Mouse (Mus musculus): ENCODE data around the gene Th. TPM values are rescaled to one million over a fixed set of nuclear protein-coding genes. Genes with fewer than 3 reads are reported as not detected.
A peak's percentile ranks its signal among the peaks of the same experiment; 100 is the strongest.

Gene Th
- total RNA-seq (2014; fragmentation: Nextera tagmentation) (not detected in 2 replicates), total RNA-seq (2017) (not detected in 2 replicates)

- ATAC-seq (replicated peaks; ENCODE audit: low FRiP score, low TSS enrichment, poor library complexity, severe bottlenecking): no peak
Observed at GRCm38 (mm10) chr7:142931028-142931427, at the start of gene Th. Gene Th, minus strand, starts transcription at chr7:142931128.

DNA sequence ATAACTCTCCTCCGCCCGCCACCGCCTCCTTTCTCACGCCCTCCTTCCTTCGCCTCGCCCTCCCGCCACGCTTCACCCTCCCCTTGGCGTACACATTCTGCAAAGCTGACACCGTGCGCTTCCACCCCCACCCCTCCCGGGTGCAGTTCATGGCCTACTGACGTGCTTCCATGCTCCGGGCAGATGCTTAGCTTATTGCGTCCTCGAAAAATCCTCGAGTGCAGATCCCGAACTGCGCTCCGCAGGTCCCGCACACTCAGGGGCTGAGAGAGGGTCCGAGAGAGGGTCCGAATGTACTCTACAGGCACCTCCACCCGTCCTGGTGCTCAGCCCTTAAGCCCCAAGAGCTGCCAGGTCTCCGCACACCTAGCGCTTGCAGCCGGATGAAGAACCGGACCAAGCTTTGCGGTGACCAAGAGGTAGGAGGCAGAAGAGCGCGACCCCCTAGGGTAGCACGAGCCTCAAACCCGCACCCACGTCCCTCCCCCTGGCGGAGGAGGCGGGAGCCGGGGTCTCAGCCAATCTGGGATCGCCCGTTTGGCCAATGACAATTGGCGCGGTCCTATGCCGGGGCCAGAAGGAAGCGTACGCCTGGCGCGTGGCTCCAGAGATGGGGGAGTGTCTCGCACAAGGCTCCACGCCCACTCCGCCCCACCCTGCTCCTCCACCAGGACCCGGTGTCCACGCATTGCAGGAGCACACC is 38.0 kb upstream of the Th start, which contains the start of gene Ascl2:
TSS of gene Ascl2 (minus strand) at position 456 of the 703 bp plus-strand sequence.
- ATAC-seq (replicated peaks; ENCODE audit: low FRiP score, low TSS enrichment, poor library complexity, severe bottlenecking): 0 out of 2 replicates have a peak, but pooled peaks have one; percentile 44

DNA sequence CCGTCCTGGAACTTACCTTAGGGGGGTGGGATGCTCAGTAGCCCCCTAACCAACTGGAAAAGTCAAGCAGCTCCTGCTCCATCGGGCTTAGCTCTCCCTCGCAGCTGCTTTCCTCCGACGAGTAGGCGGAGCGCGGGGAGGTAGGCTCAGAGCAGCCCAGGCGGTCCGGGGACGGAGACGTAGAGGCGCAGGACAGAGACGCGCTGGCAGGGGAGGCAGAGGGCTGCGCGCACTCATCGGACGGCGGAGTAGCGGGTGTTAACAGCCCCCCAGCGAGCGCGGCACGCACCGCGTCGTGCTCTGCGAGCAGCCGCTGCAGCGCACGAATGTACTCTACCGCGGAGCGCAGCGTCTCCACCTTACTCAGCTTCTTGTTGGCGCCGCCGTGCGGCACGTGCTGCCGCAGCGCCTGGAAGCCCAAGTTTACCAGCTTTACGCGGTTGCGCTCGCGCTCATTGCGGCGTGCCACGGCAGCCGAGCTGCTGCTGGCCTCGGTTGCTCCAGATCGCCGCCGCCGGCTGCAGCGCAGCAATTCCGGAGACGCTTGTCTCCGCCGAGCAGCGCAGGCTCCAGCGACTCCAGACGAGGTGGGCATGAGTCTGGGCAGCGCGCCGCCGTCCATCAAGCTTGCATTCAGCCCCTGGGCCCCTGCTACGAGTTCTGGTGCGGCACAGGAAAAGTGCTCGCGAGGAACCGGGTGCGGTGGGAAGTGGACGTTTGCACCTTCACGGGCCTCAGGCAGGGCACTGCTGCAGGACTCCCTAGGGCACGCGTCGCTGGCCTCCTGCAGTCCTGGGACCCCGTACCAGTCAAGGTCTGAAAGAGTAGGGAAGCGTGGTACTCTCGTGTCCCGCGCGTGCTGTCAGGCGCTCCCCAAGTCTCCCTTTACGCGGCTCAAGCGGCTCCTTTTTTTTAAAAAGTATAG is 37.2 kb upstream of the Th start:
- peak; percentile 42 for ATAC-seq (replicated peaks; ENCODE audit: low FRiP score, low TSS enrichment, poor library complexity, severe bottlenecking)

DNA sequence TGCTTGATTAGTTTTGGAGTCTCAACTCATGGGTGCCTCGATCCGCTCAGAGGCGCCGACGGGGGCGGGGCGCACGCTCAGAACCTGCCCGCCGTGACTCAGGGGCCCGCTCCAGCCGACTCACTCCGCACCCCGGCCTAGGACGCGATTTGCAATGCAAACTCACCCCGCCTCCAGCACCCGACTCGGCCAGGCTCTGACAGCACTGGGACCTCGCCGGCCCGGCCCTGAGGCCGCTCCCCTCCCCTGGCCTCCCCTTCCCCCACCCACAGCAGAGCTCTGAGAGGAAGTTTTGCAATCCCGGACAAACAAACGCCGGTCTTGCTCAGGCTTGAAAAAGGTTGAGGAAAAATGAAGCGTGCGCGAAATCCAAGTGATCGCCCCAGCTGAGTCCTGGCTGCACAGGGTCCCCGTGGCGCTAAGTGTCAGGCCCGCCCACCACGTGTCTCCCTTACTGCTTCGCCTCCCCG is 36.5 kb upstream of the Th start:
- no peak for ATAC-seq (replicated peaks; ENCODE audit: low FRiP score, low TSS enrichment, poor library complexity, severe bottlenecking)

DNA sequence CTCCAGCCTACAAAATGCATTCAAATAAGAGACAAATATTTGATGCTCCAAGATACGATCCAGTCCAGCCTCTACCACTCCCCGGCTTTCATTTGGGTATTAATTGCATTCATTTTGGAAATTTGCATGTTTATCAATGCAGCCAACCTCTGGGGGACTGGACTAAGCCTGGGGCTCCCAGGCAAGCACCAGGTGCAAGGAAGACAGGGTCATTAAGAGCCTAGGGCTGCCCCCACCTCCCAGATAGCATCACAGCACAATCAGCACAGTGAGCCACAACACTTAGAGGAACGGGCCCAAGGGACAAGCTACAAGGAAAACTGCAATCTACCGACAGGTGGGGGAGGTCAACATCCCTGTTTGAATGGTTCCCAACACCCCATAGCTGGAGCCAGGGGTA is 28.8 kb upstream of the Th start:
- no peak for ATAC-seq (replicated peaks; ENCODE audit: low FRiP score, low TSS enrichment, poor library complexity, severe bottlenecking)

GRCm38 (mm10) chr7:142958817-142959216 is 27.9 kb upstream of the Th start:
- ATAC-seq (replicated peaks; ENCODE audit: low FRiP score, low TSS enrichment, poor library complexity, severe bottlenecking): no peak

- no peak for ATAC-seq (replicated peaks; ENCODE audit: low FRiP score, low TSS enrichment, poor library complexity, severe bottlenecking)
Observed at GRCm38 (mm10) chr7:142956018-142956417, 25.1 kb upstream of the Th start.

GRCm38 (mm10) chr7:142949568-142949967 is 18.6 kb upstream of the Th start:
- ATAC-seq (replicated peaks; ENCODE audit: low FRiP score, low TSS enrichment, poor library complexity, severe bottlenecking): no peak

DNA sequence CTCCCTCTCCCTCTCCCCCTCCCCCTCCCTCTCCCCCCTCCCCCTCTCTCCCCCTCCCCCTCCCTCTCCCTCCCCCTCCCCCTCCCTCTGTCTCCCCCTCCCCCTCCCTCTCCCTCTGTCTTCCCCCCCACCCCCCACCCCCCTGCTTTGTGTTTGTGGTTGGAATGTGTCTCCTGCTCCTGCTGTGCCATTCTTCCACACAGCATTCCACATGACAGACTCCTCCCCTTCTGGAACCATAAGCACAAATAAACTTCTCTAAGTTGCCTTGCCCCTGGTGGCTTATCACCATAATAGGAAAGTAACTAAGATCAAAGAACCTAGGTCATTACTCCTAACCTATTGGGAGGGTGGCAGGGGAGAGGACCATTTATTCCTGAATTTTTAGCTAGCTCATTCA is 6.7 kb upstream of the Th start:
- ATAC-seq (replicated peaks; ENCODE audit: low FRiP score, low TSS enrichment, poor library complexity, severe bottlenecking): no peak

DNA sequence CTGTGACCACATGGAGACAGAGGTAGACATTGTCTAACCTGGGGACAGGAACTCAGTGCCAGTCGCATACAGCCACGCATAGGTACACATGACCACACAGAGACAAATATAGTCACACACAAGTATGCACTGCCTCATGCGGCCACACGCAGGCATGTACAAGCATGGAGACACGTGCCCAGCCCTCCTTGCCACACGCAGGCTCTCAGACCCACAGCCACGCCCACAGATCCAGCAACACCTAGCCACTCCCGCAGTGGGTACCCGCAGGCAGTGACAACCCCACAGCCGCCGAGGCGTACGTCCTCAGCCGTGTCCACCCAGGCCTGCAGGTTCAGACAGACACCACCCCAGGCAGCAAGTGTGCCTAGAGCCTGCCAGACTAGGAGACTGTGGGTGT is 4.8 kb upstream of the Th start:
- ATAC-seq (replicated peaks; ENCODE audit: low FRiP score, low TSS enrichment, poor library complexity, severe bottlenecking): no peak

- ATAC-seq (replicated peaks; ENCODE audit: low FRiP score, low TSS enrichment, poor library complexity, severe bottlenecking): no peak
Observed at GRCm38 (mm10) chr7:142932469-142932868, 1.5 kb upstream of the Th start.

DNA sequence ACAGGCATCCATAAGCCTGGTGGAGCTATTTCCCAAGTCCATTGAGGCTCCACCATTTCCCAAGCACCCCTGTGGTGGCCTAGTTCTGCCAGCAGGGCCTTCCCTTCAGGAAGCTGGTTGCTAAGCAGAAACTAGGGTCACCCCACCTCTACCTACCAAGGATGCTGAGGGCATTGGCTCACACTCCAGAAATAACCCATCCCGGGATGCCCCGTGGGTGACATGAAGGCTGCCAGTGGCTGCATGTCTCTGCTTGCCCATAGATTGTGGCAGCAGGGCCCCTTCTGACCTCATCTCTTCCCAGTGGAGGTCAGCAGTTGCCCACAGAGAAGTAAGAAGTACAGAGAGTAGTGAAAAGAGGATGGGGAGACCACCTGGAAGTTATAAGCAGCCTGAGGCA is 1.4 kb downstream of the Th start:
- no peak for ATAC-seq (replicated peaks; ENCODE audit: low FRiP score, low TSS enrichment, poor library complexity, severe bottlenecking)

DNA sequence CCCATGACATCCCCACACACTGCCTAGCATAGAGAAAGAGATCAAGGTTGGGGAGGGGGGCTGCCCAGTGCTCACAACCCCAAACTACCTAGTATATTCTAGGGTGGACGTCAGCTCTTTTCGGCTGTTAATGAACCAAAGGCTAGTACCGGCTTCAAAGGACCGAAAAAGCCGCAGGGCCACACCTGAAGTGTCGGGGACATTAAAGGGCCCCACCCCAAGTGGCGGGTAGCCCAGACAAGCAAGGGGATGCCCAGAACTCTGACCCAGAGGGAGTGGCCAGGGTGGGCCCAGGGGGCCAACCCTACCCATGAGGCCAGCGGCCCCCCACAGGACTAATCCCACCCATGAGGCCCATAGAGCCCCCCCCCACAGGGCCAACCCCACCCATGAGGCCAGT is 3.6 kb downstream of the Th start:
- no peak for ATAC-seq (replicated peaks; ENCODE audit: low FRiP score, low TSS enrichment, poor library complexity, severe bottlenecking)

GRCm38 (mm10) chr7:142918641-142919628 is 12.0 kb downstream of the Th start:
- peak; percentile 93 for ATAC-seq (replicated peaks; ENCODE audit: low FRiP score, low TSS enrichment, poor library complexity, severe bottlenecking)

DNA sequence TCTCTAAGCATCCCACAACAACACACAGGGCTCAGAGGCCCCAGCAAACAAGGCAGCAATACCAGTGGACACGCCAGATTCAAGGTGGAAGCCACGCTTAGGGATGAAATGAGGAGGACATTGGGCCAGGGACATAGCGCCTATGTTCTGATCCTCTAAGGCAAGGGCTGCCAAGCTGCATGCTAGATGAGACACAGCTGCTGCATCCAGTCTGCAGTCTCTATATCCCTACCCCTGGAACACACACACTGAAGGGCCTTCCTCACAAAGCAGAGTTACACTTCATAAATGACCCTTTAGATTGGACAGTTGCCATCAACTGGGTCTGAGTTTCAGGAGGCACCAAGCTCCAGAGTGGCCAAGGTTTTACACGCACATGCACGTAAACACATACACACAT is 13.3 kb downstream of the Th start:
- no peak for ATAC-seq (replicated peaks; ENCODE audit: low FRiP score, low TSS enrichment, poor library complexity, severe bottlenecking)

DNA sequence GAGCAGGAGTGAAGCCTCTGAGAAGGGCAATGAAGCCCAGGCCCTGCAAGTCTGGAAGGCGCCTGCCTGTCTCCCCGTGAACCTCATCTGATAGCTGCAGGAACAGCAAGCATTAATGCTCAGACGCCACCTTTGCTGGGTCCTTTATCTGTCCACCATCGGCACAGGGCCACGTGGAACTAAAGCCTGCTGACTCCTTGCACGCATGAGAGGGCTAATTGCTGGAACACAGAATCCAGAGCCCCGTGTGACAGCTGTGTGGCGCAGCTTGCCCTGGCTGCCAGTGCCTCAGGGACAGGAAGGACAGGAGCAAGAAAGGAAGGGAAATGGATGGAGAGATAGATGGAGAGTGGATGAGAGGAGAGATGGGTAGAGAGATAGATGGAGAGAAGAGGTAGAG is 14.8 kb downstream of the Th start:
- ATAC-seq (replicated peaks; ENCODE audit: low FRiP score, low TSS enrichment, poor library complexity, severe bottlenecking): no peak

DNA sequence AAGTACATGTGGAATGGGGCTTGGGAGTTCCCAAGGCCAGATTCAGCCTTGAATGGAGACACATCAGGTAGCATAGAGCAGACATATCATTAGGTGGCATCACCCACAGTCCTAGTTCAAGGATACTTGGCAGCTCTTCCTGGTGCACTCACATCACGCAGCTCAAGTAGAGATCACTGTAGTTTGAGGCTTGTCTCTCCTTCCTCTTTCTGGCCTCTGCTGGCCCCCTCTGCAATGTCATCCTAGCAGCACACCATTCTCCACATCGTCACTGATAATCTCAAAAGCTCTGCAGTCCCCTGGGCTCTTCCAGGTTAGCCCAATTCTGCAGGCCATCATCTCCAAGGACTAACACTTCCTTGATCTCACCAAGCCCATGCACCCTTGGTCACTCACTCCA is 19.2 kb downstream of the Th start:
- no peak for ATAC-seq (replicated peaks; ENCODE audit: low FRiP score, low TSS enrichment, poor library complexity, severe bottlenecking)

DNA sequence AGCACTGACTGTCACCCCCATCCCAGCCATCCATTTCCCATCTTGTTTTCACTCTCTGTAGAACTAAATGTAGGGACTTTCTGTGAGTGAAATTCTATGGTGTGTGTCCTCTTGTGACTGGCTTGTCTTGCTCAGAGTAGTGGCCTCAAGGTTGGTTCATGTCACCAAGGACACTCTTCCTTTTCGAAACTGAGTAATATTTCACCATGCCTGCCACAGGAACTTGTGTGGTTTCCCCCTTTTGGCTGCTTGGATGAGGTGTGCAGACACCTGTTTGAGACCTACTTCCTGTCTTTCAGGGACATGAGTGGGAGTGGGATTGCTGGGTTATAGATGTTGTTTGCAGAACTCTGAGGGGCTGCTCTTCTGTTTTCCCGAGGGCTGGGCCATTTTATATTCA is 20.8 kb downstream of the Th start:
- ATAC-seq (replicated peaks; ENCODE audit: low FRiP score, low TSS enrichment, poor library complexity, severe bottlenecking): no peak

GRCm38 (mm10) chr7:142909622-142910021 is 21.3 kb downstream of the Th start:
- no peak for ATAC-seq (replicated peaks; ENCODE audit: low FRiP score, low TSS enrichment, poor library complexity, severe bottlenecking)

Data from megakaryocyte-erythroid progenitor cell, adult 5-6 weeks (primary cell).